Mouse (Mus musculus): Measurements from ENCODE around the gene Gm49320.

GRCm38 (mm10) chr8:4245737-4246136, 7.1 kb downstream of the Gm49320 start:
- TF ChIP-seq CTCF (IDR thresholded peaks at IDR 0.05; ENCODE audit: control insufficient read depth, insufficient read depth, insufficient replicate concordance, low read depth, low read length) (no peak), POLR2A (IDR thresholded peaks at IDR 0.05; ENCODE audit: control insufficient read depth, low read depth, low read length) (no peak)

All from testis, adult 2 months (tissue).